Mouse (Mus musculus): ENCODE measurements around the gene Pid1.

DNA sequence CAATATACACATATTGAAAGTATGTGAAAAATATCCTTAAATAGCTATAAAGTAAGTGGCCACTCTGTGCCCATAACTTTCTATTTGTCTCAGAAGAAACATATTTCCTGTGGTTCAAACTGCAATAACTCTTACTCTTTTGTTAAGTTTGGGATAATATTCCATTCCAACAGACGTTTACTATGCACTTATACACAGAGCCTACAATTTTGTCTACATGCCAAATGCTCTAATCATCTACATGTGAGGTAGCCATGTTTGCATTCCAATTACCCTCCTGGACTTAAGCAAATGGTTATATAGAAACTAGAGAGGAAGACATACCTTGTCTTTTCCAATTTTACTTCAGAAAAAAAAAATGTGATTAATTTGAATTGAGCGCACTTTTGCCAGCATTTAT is 274.3 kb downstream of the Pid1 start:
- TF ChIP-seq EP300 (IDR thresholded peaks at IDR 0.05; ENCODE audit: low read depth) (no peak), CTCF (IDR thresholded peaks at IDR 0.05; ENCODE audit: low read depth) (no peak)

All from liver, postnatal 0 days (tissue).